Mouse (Mus musculus) limb, embryonic 14.5 days (tissue): Measurements from ENCODE around the gene Cryaa. TPM values are rescaled to one million over a fixed set of nuclear protein-coding genes. Genes with fewer than 3 reads are reported as not detected.

ENCODE experiments used
- ATAC-seq: fragments of 200-750 bp; cut with Nextera tagmentation; 2 replicates; pipeline ENCODE4 v1.8.0; 2017; ENCODE audit warnings: low read depth, moderate number of reproducible peaks, moderate TSS enrichment; ENCODE audit not compliant: low FRiP score
- DNase-seq: peaks from one replicate; pipeline ENCODE4 v3.0.0-alpha.2; 2015; ENCODE audit warnings: low spot score
- H3K27ac ChIP-seq: fragments of 300-500 bp; sonication (generic); replicated peaks from 2 replicates; pipeline ENCODE4 v1.5.1; 2014; ENCODE audit warnings: low read depth, mild to moderate bottlenecking, low read length, moderate library complexity, mixed read lengths
- H3K27me3 ChIP-seq: fragments of 300-500 bp; sonication (generic); 2 replicates; pipeline ENCODE4 v1.6.1; 2014; ENCODE audit warnings: low read length, mixed read lengths; ENCODE audit not compliant: control insufficient read depth, insufficient read depth
- H3K36me3 ChIP-seq: fragments of 300-500 bp; sonication (generic); 2 replicates; pipeline ENCODE4 v1.6.1; 2014; ENCODE audit warnings: mild to moderate bottlenecking, low read length, moderate library complexity, mixed read lengths; ENCODE audit not compliant: control insufficient read depth, insufficient read depth
- H3K4me1 ChIP-seq: fragments of 300-500 bp; sonication (generic); 2 replicates; pipeline ENCODE4 v1.6.1; 2014; ENCODE audit warnings: antibody characterized with exemption, low read length, mixed read lengths; ENCODE audit not compliant: control insufficient read depth, insufficient read depth
- H3K4me2 ChIP-seq: fragments of 300-500 bp; sonication (generic); replicated peaks from 2 replicates; pipeline ENCODE4 v1.6.1; 2014; ENCODE audit warnings: low read depth, mild to moderate bottlenecking, low read length, moderate library complexity; ENCODE audit not compliant: severe bottlenecking
- H3K4me3 ChIP-seq: fragments of 300-500 bp; sonication (generic); replicated peaks from 2 replicates; pipeline ENCODE4 v1.5.1; 2014; ENCODE audit warnings: low read length
- H3K9ac ChIP-seq: fragments of 300-500 bp; sonication (generic); 2 replicates; pipeline ENCODE4 v1.6.1; 2014; ENCODE audit warnings: mild to moderate bottlenecking, low read depth, low read length, moderate library complexity; ENCODE audit not compliant: severe bottlenecking
- H3K9me3 ChIP-seq: fragments of 300-500 bp; sonication (generic); 2 replicates; pipeline ENCODE4 v1.6.1; 2016; ENCODE audit warnings: low read length; ENCODE audit not compliant: control insufficient read depth
- POLR2A ChIP-seq: fragments of 200-500 bp; IDR thresholded peaks from 2 replicates; pipeline ENCODE4 v1.8.0; 2012; ENCODE audit warnings: inconsistent platforms, mild to moderate bottlenecking, moderate library complexity, borderline replicate concordance; ENCODE audit not compliant: insufficient read depth, insufficient read length; ENCODE audit errors: extremely low read depth
- WGBS: fragments of 180-500 bp; shearing (Covaris S2); extraction: QIAGEN DNeasy Blood & Tissue Kit; methylation state at CpG from one replicate; pipeline ENCODE4 v1.1.7; 2014; 5-methylcytosine and 5-hydroxymethylcytosine counted together
- polyA plus RNA-seq, 2 experiments: library from polyadenylated mRNA; depleted of rRNA in 1 of 2; stranded (reverse) in 1 of 2; unstranded in 1 of 2; fragments of >200 nt; fragmentation: Nextera tagmentation in 1 of 2; extraction: Ambion mirVana in 1 of 2; gene quantifications; 2 replicates each; pipeline versions ENCODE4 v1.2.1 to v1.2.3; 2012 to 2014

Cryaa gene
- polyA plus RNA-seq, 2 experiments: 0.05 to 0.26 TPM

GRCm38 (mm10) chr17:31642331-31642730 lies 35.3 kb upstream of the Cryaa start:
- Histone ChIP-seq H3K9ac (no peak overlapping the region), H3K4me3 (no peak overlapping the region), H3K27me3 (no peaks in the 10 kb centered on the region), H3K27ac (no peak overlapping the region), H3K9me3 (no peaks in the 10 kb centered on the region), H3K4me2 (no peak overlapping the region), H3K4me1 (no peaks in the 10 kb centered on the region), H3K36me3 (peaks cover 12% of the 10 kb centered on the region)
- no peak for TF ChIP-seq POLR2A
- no peak for ATAC-seq
- WGBS: 57% methylated on average over 8 of the region's 8 CpGs
- no peak for DNase-seq

GRCm38 (mm10) chr17:31642913-31643312 lies 34.7 kb upstream of the Cryaa start:
- no peaks in the 10 kb centered on the region for H3K27me3 ChIP-seq
- H3K9ac ChIP-seq: no peak overlapping the region
- H3K9me3 ChIP-seq: no peaks in the 10 kb centered on the region
- TF ChIP-seq POLR2A: no peak
- H3K4me2 ChIP-seq: no peak overlapping the region
- ATAC-seq (no peak), DNase-seq (no peak)
- H3K27ac ChIP-seq: no peak overlapping the region
- peaks cover 18% of the 10 kb centered on the region for H3K36me3 ChIP-seq
- no peaks in the 10 kb centered on the region for H3K4me1 ChIP-seq
- no peak overlapping the region for H3K4me3 ChIP-seq
- WGBS: 71% methylated on average over 4 of the region's 4 CpGs

- Histone ChIP-seq H3K9ac (no peak overlapping the region), H3K9me3 (no peaks in the 10 kb centered on the region), H3K27me3 (no peaks in the 10 kb centered on the region), H3K4me2 (no peak overlapping the region), H3K4me1 (no peaks in the 10 kb centered on the region), H3K27ac (no peak overlapping the region), H3K4me3 (no peak overlapping the region), H3K36me3 (peaks cover 53% of the 10 kb centered on the region)
- no peak for DNase-seq
- no peak for TF ChIP-seq POLR2A
- ATAC-seq: no peak
- WGBS: 87% methylated on average over 5 of the region's 5 CpGs
Measured at GRCm38 (mm10) chr17:31646199-31647002, 31.2 kb upstream of the Cryaa start.

GRCm38 (mm10) chr17:31652152-31652551 lies 25.5 kb upstream of the Cryaa start:
- DNase-seq (no peak), ATAC-seq (no peak)
- H3K27ac ChIP-seq: no peak overlapping the region
- H3K4me1 ChIP-seq: peaks cover 5% of the 10 kb centered on the region
- H3K9me3 ChIP-seq: no peaks in the 10 kb centered on the region
- WGBS: 93% methylated on average over 14 of the region's 14 CpGs
- no peak for TF ChIP-seq POLR2A
- no peak overlapping the region for H3K4me3 ChIP-seq
- no peak overlapping the region for H3K4me2 ChIP-seq
- no peak overlapping the region for H3K9ac ChIP-seq
- peaks cover 86% of the 10 kb centered on the region for H3K36me3 ChIP-seq
- H3K27me3 ChIP-seq: no peaks in the 10 kb centered on the region

- H3K36me3 ChIP-seq: peaks cover 75% of the 10 kb centered on the region
- no peak overlapping the region for H3K9ac ChIP-seq
- 86% methylated on average over 6 of the region's 6 CpGs for WGBS
Measured at GRCm38 (mm10) chr17:31653277-31653676, 24.3 kb upstream of the Cryaa start.

More at GRCm38 (mm10) chr17:31653277-31653676, 24.3 kb upstream of the Cryaa start:
- no peak for TF ChIP-seq POLR2A
- no peak for ATAC-seq
- Histone ChIP-seq H3K27me3 (no peaks in the 10 kb centered on the region), H3K9me3 (no peaks in the 10 kb centered on the region), H3K4me2 (no peak overlapping the region), H3K27ac (no peak overlapping the region), H3K4me1 (peaks cover 8% of the 10 kb centered on the region), H3K4me3 (no peak overlapping the region)
- DNase-seq: no peak
